Mouse (Mus musculus): Measurements from ENCODE around the gene Sarnp. TPM values are rescaled to one million over a fixed set of nuclear protein-coding genes. Genes with fewer than 3 reads are reported as not detected.

Sarnp gene
- polyA plus RNA-seq, 1 experiment from 2014 or later = 233 TPM

DNA sequence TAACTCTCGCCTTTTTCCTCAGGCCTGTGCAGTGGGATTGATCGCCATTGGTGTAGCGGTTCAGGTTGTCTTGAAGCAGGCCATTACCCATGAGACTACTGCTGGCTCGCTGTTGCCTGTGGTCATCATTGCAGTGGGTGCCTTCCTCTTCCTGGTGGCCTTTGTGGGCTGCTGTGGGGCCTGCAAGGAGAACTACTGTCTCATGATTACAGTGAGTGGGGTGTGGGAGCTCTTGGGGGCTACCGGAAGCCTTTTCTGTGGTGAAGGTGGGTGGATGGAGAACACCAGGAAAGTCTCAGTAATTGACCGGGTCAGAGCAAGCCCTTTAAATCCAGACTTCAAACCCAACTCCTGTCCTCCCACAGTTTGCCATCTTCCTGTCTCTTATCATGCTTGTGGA is 94.3 kb downstream of the Sarnp start:
- H3K4me3 ChIP-seq (ENCODE audit: low read depth, low read length) = peak overlapping the region; percentile 67; the same call in 1 of the 2 replicates
- H3K9me3 ChIP-seq (ENCODE audit: control insufficient read depth, low read length) = no peaks in the 10 kb centered on the region
- H3K9ac ChIP-seq (ENCODE audit: low read length) = no peak overlapping the region
- 0 out of 2 replicates have a peak, but pooled peaks cover 2% of the 10 kb centered on the region for H3K27me3 ChIP-seq (ENCODE audit: control insufficient read depth, insufficient read depth, low read length)
- H3K36me3 ChIP-seq (ENCODE audit: control insufficient read depth, insufficient read depth, low read length) = no peaks in the 10 kb centered on the region; the same call in 1 of the 2 replicates
- H3K4me1 ChIP-seq (ENCODE audit: control insufficient read depth, insufficient read depth, low read length) = no peaks in the 10 kb centered on the region
- DNase-seq (ENCODE audit: low spot score) (no peak), ATAC-seq (ENCODE audit: insufficient read depth, low FRiP score, low TSS enrichment) (no peak)
- WGBS = 91% methylated on average over 6 of the region's 6 CpGs
- no peak overlapping the region for H3K4me2 ChIP-seq (ENCODE audit: low read depth)
- no peak overlapping the region for H3K27ac ChIP-seq (ENCODE audit: low read depth, low read length)

GRCm38 (mm10) chr10:128912268-128912667 is 95.1 kb downstream of the Sarnp start:
- DNase-seq (ENCODE audit: low spot score) = no peak
- 0 out of 2 replicates have a peak, but pooled peaks cover 2% of the 10 kb centered on the region for H3K27me3 ChIP-seq (ENCODE audit: control insufficient read depth, insufficient read depth, low read length)
- H3K4me3 ChIP-seq (ENCODE audit: low read depth, low read length) = no peak overlapping the region
- H3K27ac ChIP-seq (ENCODE audit: low read depth, low read length) = no peak overlapping the region
- no peaks in the 10 kb centered on the region for H3K9me3 ChIP-seq (ENCODE audit: control insufficient read depth, low read length)
- H3K4me2 ChIP-seq (ENCODE audit: low read depth) = no peak overlapping the region
- peaks cover 4% of the 10 kb centered on the region; the same call in 1 of the 2 replicates for H3K36me3 ChIP-seq (ENCODE audit: control insufficient read depth, insufficient read depth, low read length)
- H3K9ac ChIP-seq (ENCODE audit: low read length) = no peak overlapping the region
- H3K4me1 ChIP-seq (ENCODE audit: control insufficient read depth, insufficient read depth, low read length) = no peaks in the 10 kb centered on the region
- ATAC-seq (ENCODE audit: insufficient read depth, low FRiP score, low TSS enrichment) = no peak
- 82% methylated on average over 3 of the region's 4 CpGs for WGBS

GRCm38 (mm10) chr10:128912791-128913190 is 95.7 kb downstream of the Sarnp start:
- H3K9ac ChIP-seq (ENCODE audit: low read length) = no peak overlapping the region
- DNase-seq (ENCODE audit: low spot score) = no peak
- H3K9me3 ChIP-seq (ENCODE audit: control insufficient read depth, low read length) = no peaks in the 10 kb centered on the region
- no peak overlapping the region for H3K4me3 ChIP-seq (ENCODE audit: low read depth, low read length)
- no peak for ATAC-seq (ENCODE audit: insufficient read depth, low FRiP score, low TSS enrichment)
- H3K36me3 ChIP-seq (ENCODE audit: control insufficient read depth, insufficient read depth, low read length) = peaks cover 4% of the 10 kb centered on the region; the same call in 1 of the 2 replicates
- H3K27ac ChIP-seq (ENCODE audit: low read depth, low read length) = no peak overlapping the region
- WGBS = 90% methylated on average over 4 of the region's 4 CpGs
- H3K4me1 ChIP-seq (ENCODE audit: control insufficient read depth, insufficient read depth, low read length) = no peaks in the 10 kb centered on the region
- H3K27me3 ChIP-seq (ENCODE audit: control insufficient read depth, insufficient read depth, low read length) = 0 out of 2 replicates have a peak, but pooled peaks cover 2% of the 10 kb centered on the region
- H3K4me2 ChIP-seq (ENCODE audit: low read depth) = no peak overlapping the region

- Histone ChIP-seq H3K4me1 (ENCODE audit: control insufficient read depth, insufficient read depth, low read length) (no peaks in the 10 kb centered on the region), H3K9ac (ENCODE audit: low read length) (no peak overlapping the region), H3K36me3 (ENCODE audit: control insufficient read depth, insufficient read depth, low read length) (peaks cover 4% of the 10 kb centered on the region; the same call in 1 of the 2 replicates), H3K4me2 (ENCODE audit: low read depth) (no peak overlapping the region), H3K27me3 (ENCODE audit: control insufficient read depth, insufficient read depth, low read length) (0 out of 2 replicates have a peak, but pooled peaks cover 1% of the 10 kb centered on the region), H3K4me3 (ENCODE audit: low read depth, low read length) (no peak overlapping the region), H3K27ac (ENCODE audit: low read depth, low read length) (no peak overlapping the region), H3K9me3 (ENCODE audit: control insufficient read depth, low read length) (no peaks in the 10 kb centered on the region)
- DNase-seq (ENCODE audit: low spot score) (peak; percentile 90), ATAC-seq (ENCODE audit: insufficient read depth, low FRiP score, low TSS enrichment) (peak; percentile 40; the same call in 1 of the 2 replicates)
- 11% methylated on average over 5 of the region's 5 CpGs for WGBS
Observed at GRCm38 (mm10) chr10:128913219-128913618, 96.1 kb downstream of the Sarnp start.

DNA sequence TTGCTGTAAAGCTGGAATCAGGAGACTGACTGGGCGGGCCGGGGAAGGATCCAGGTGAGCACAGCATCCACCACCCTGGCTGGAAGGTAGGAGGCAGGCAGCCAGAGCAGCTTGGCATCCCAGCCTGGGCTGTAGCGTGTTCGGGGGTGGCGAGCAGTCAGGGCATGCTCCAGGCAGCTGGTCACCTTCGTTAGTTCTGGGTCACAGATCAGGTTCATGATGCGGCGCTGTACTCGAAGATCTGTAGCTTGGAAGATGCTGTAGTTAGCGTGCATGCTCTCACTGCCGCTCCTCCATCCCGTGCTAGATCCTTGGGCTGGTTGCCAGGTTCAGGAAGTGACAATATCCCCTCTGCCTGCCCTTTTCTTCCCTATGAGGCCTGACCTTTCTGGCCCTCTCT is 96.6 kb downstream of the Sarnp start:
- 93% methylated on average over 12 of the region's 12 CpGs for WGBS

DNA sequence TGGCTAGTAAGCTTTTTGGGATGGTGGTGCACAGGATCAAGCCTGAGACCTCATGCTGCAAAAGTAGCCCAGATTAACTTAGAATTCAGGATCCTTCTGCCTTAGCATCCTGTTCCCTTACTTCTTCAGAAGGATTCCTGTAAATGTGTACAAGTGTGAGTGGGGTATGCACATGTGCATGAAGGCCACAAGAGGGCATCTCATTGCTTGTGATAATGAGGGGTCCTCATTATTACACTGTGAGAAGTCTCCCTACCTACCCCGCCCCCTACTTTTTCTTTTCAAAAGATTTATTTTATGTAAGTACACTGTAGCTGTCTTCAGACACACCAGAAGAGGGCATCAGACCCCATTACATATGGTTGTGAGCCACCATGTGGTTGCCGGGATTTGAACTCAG is 98.4 kb downstream of the Sarnp start:
- DNase-seq (ENCODE audit: low spot score) = no peak
- H3K27ac ChIP-seq (ENCODE audit: low read depth, low read length) = no peak overlapping the region
- no peak overlapping the region for H3K9ac ChIP-seq (ENCODE audit: low read length)
- H3K9me3 ChIP-seq (ENCODE audit: control insufficient read depth, low read length) = no peaks in the 10 kb centered on the region
- peaks cover 4% of the 10 kb centered on the region; the same call in 1 of the 2 replicates for H3K36me3 ChIP-seq (ENCODE audit: control insufficient read depth, insufficient read depth, low read length)
- no peak overlapping the region for H3K4me2 ChIP-seq (ENCODE audit: low read depth)
- no peaks in the 10 kb centered on the region for H3K4me1 ChIP-seq (ENCODE audit: control insufficient read depth, insufficient read depth, low read length)
- H3K27me3 ChIP-seq (ENCODE audit: control insufficient read depth, insufficient read depth, low read length) = no peaks in the 10 kb centered on the region
- ATAC-seq (ENCODE audit: insufficient read depth, low FRiP score, low TSS enrichment) = no peak
- H3K4me3 ChIP-seq (ENCODE audit: low read depth, low read length) = no peak overlapping the region
- 94% methylated on average over 2 of the region's 2 CpGs for WGBS

More for the DNA sequence above, 96.6 kb downstream of the Sarnp start:
- ATAC-seq (ENCODE audit: insufficient read depth, low FRiP score, low TSS enrichment) = no peak
- H3K27me3 ChIP-seq (ENCODE audit: control insufficient read depth, insufficient read depth, low read length) = no peaks in the 10 kb centered on the region
- H3K4me2 ChIP-seq (ENCODE audit: low read depth) = no peak overlapping the region
- peaks cover 4% of the 10 kb centered on the region; the same call in 1 of the 2 replicates for H3K36me3 ChIP-seq (ENCODE audit: control insufficient read depth, insufficient read depth, low read length)
- no peaks in the 10 kb centered on the region for H3K9me3 ChIP-seq (ENCODE audit: control insufficient read depth, low read length)
- H3K27ac ChIP-seq (ENCODE audit: low read depth, low read length) = no peak overlapping the region
- DNase-seq (ENCODE audit: low spot score) = no peak
- no peaks in the 10 kb centered on the region for H3K4me1 ChIP-seq (ENCODE audit: control insufficient read depth, insufficient read depth, low read length)
- H3K9ac ChIP-seq (ENCODE audit: low read length) = no peak overlapping the region
- H3K4me3 ChIP-seq (ENCODE audit: low read depth, low read length) = no peak overlapping the region

DNA sequence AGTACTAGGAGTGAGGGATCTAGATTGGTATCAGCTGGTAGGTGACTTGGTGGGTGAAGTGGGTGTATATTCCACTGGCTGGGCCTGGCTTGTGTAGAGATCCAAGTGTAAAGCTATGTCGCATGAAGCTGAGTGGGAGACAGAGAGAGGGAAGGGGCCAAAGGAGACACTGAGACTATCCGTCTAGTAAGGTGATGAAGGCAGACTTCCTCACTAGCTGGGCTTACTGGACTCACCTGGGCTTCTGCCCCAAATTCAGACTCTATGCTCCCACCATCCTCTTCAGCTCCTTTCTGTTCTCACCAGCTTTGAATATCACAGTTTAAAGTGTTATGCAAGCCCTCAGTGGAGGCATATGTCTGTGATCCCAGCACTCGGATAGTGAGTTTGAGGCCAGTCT is 99.5 kb downstream of the Sarnp start:
- peaks cover 4% of the 10 kb centered on the region; the same call in 1 of the 2 replicates for H3K36me3 ChIP-seq (ENCODE audit: control insufficient read depth, insufficient read depth, low read length)
- no peak for ATAC-seq (ENCODE audit: insufficient read depth, low FRiP score, low TSS enrichment)

GRCm38 (mm10) chr10:128917400-128917799 is 100.3 kb downstream of the Sarnp start:
- no peak overlapping the region for H3K27ac ChIP-seq (ENCODE audit: low read depth, low read length)
- H3K9me3 ChIP-seq (ENCODE audit: control insufficient read depth, low read length) = no peaks in the 10 kb centered on the region
- H3K4me1 ChIP-seq (ENCODE audit: control insufficient read depth, insufficient read depth, low read length) = peaks cover 1% of the 10 kb centered on the region; the same call in 1 of the 2 replicates
- no peaks in the 10 kb centered on the region for H3K27me3 ChIP-seq (ENCODE audit: control insufficient read depth, insufficient read depth, low read length)
- no peak overlapping the region for H3K4me2 ChIP-seq (ENCODE audit: low read depth)
- no peak for DNase-seq (ENCODE audit: low spot score)
- 86% methylated on average over 6 of the region's 6 CpGs for WGBS
- peaks cover 4% of the 10 kb centered on the region; the same call in 1 of the 2 replicates for H3K36me3 ChIP-seq (ENCODE audit: control insufficient read depth, insufficient read depth, low read length)
- ATAC-seq (ENCODE audit: insufficient read depth, low FRiP score, low TSS enrichment) = no peak
- no peak overlapping the region for H3K9ac ChIP-seq (ENCODE audit: low read length)
- H3K4me3 ChIP-seq (ENCODE audit: low read depth, low read length) = no peak overlapping the region

More for the DNA sequence above, 99.5 kb downstream of the Sarnp start:
- no peaks in the 10 kb centered on the region for H3K4me1 ChIP-seq (ENCODE audit: control insufficient read depth, insufficient read depth, low read length)
- no peak overlapping the region for H3K4me2 ChIP-seq (ENCODE audit: low read depth)
- DNase-seq (ENCODE audit: low spot score) = no peak
- H3K9me3 ChIP-seq (ENCODE audit: control insufficient read depth, low read length) = no peaks in the 10 kb centered on the region
- WGBS = 92% methylated on average over 3 of the region's 3 CpGs
- H3K27me3 ChIP-seq (ENCODE audit: control insufficient read depth, insufficient read depth, low read length) = no peaks in the 10 kb centered on the region
- no peak overlapping the region for H3K4me3 ChIP-seq (ENCODE audit: low read depth, low read length)
- H3K9ac ChIP-seq (ENCODE audit: low read length) = no peak overlapping the region
- no peak overlapping the region for H3K27ac ChIP-seq (ENCODE audit: low read depth, low read length)

- Histone ChIP-seq H3K4me1 (ENCODE audit: control insufficient read depth, insufficient read depth, low read length) (peaks cover 3% of the 10 kb centered on the region; the same call in 1 of the 2 replicates), H3K9me3 (ENCODE audit: control insufficient read depth, low read length) (no peaks in the 10 kb centered on the region), H3K4me2 (ENCODE audit: low read depth) (no peak overlapping the region), H3K27me3 (ENCODE audit: control insufficient read depth, insufficient read depth, low read length) (no peaks in the 10 kb centered on the region), H3K36me3 (ENCODE audit: control insufficient read depth, insufficient read depth, low read length) (peaks cover 4% of the 10 kb centered on the region; the same call in 1 of the 2 replicates), H3K9ac (ENCODE audit: low read length) (no peak overlapping the region; the same call in 1 of the 2 replicates), H3K4me3 (ENCODE audit: low read depth, low read length) (no peak overlapping the region), H3K27ac (ENCODE audit: low read depth, low read length) (no peak overlapping the region)
- DNase-seq (ENCODE audit: low spot score) (no peak), ATAC-seq (ENCODE audit: insufficient read depth, low FRiP score, low TSS enrichment) (no peak)
- WGBS = 81% methylated on average over 7 of the region's 7 CpGs
Observed at GRCm38 (mm10) chr10:128918246-128918645, 101.1 kb downstream of the Sarnp start.
